Mouse (Mus musculus) stomach, postnatal 0 days (tissue): ENCODE data around the gene Iqce.

Experiments
- CTCF ChIP-seq: IDR thresholded peaks from 2 replicates; pipeline ENCODE4 v1.5.1; 2016; ENCODE audit warnings: antibody characterized with exemption, low read depth, mild to moderate bottlenecking, moderate library complexity
- EP300 ChIP-seq: optimal IDR thresholded peaks from 2 replicates; pipeline ENCODE3; 2016; ENCODE audit warnings: antibody characterized with exemption

GRCm38 (mm10) chr5:140624961-140625360, 77.2 kb downstream of the Iqce start:
- no peak for TF ChIP-seq EP300
- TF ChIP-seq CTCF: no peak
